Mouse (Mus musculus) lung, adult 2 months (tissue): ENCODE results near the gene Mtrex. TPM values are rescaled to one million over a fixed set of nuclear protein-coding genes. Genes with fewer than 3 reads are reported as not detected.

ENCODE experiments used
- DNase-seq: peaks from one replicate; pipeline ENCODE4 v3.0.0; 2022
- H3K4me1 ChIP-seq: fragments of 200-500 bp; 2 replicates; pipeline ENCODE4 v1.6.1; 2011; ENCODE audit warnings: low read length; ENCODE audit not compliant: control insufficient read depth, insufficient read depth
- H3K4me3 ChIP-seq: fragments of 200-500 bp; replicated peaks from 2 replicates; pipeline ENCODE3; 2011; ENCODE audit warnings: low read depth, mild to moderate bottlenecking, control low read depth, low read length; ENCODE audit errors: extremely low read depth
- CTCF ChIP-seq: fragments of 200-500 bp; IDR thresholded peaks from 2 replicates; pipeline ENCODE4 v1.5.1; 2011; ENCODE audit warnings: mild to moderate bottlenecking, low read length, control low read depth; ENCODE audit not compliant: insufficient read depth
- POLR2A ChIP-seq: fragments of 200-500 bp; IDR thresholded peaks from 2 replicates; pipeline ENCODE4 v1.6.1; 2011; ENCODE audit warnings: low read depth, mild to moderate bottlenecking, control low read depth, low read length, borderline replicate concordance; ENCODE audit errors: extremely low read depth
- WGBS: fragments of 180-500 bp; shearing (Covaris S2); methylation state at CpG from one replicate; pipeline ENCODE4 v1.1.7; 2018; 5-methylcytosine and 5-hydroxymethylcytosine counted together
- polyA plus RNA-seq: library from polyadenylated mRNA; depleted of rRNA; stranded (reverse); fragments of >200 nt; gene quantifications from 2 replicates; pipeline ENCODE4 v1.2.3, GENCODE M21; 2012

Gene Mtrex
- polyA plus RNA-seq, 1 experiment = 8.2 TPM

GRCm38 (mm10) chr13:112857921-112858320 lies 69.3 kb downstream of the Mtrex start:
- Histone ChIP-seq H3K4me3 (no peak overlapping the region), H3K4me1 (no peaks in the 10 kb centered on the region)
- TF ChIP-seq POLR2A (no peak), CTCF (no peak)
- DNase-seq = no peak
- WGBS = 93% methylated on average over 7 of the region's 7 CpGs

- no peak for DNase-seq
- Histone ChIP-seq H3K4me3 (no peak overlapping the region), H3K4me1 (no peaks in the 10 kb centered on the region; the same call in 1 of the 2 replicates)
- TF ChIP-seq CTCF (no peak), POLR2A (no peak)
- 68% methylated on average over 6 of the region's 6 CpGs for WGBS
Measured at GRCm38 (mm10) chr13:112854402-112854801, 72.8 kb downstream of the Mtrex start.

GRCm38 (mm10) chr13:112853710-112854316 lies 73.4 kb downstream of the Mtrex start:
- Histone ChIP-seq H3K4me3 (no peak overlapping the region), H3K4me1 (no peaks in the 10 kb centered on the region; the same call in 1 of the 2 replicates)
- 85% methylated on average over 17 of the region's 17 CpGs for WGBS
- no peak for DNase-seq
- TF ChIP-seq CTCF = no peak
- TF ChIP-seq POLR2A = no peak

- 97% methylated on average over 3 of the region's 3 CpGs for WGBS
- TF ChIP-seq POLR2A = no peak
- no peak for TF ChIP-seq CTCF
- Histone ChIP-seq H3K4me3 (no peak overlapping the region), H3K4me1 (no peaks in the 10 kb centered on the region; the same call in 1 of the 2 replicates)
- DNase-seq = no peak
Measured at GRCm38 (mm10) chr13:112845931-112846330, 81.3 kb downstream of the Mtrex start.

- H3K4me1 ChIP-seq = no peaks in the 10 kb centered on the region; the same call in 1 of the 2 replicates
- H3K4me3 ChIP-seq = no peak overlapping the region
- no peak for DNase-seq
- 79% methylated on average over 16 of the region's 16 CpGs for WGBS
- TF ChIP-seq CTCF = no peak
- no peak for TF ChIP-seq POLR2A
Measured at GRCm38 (mm10) chr13:112840241-112841087, 86.7 kb downstream of the Mtrex start.

GRCm38 (mm10) chr13:112838562-112839232 lies 88.5 kb downstream of the Mtrex start:
- TF ChIP-seq POLR2A = no peak
- 96% methylated on average over 6 of the region's 6 CpGs for WGBS
- Histone ChIP-seq H3K4me1 (peaks cover 4% of the 10 kb centered on the region; the same call in 1 of the 2 replicates), H3K4me3 (no peak overlapping the region)
- DNase-seq = no peak

- Histone ChIP-seq H3K4me1 (peaks cover 4% of the 10 kb centered on the region; the same call in 1 of the 2 replicates), H3K4me3 (no peak overlapping the region)
- no peak for DNase-seq
- 70% methylated on average over 9 of the region's 9 CpGs for WGBS
- TF ChIP-seq POLR2A (no peak), CTCF (no peak)
Measured at GRCm38 (mm10) chr13:112837621-112838155, 89.5 kb downstream of the Mtrex start.

- WGBS = 78% methylated on average over 2 of the region's 2 CpGs
- no peak overlapping the region for H3K4me3 ChIP-seq
- no peak for DNase-seq
- peaks cover 7% of the 10 kb centered on the region; the same call in 1 of the 2 replicates for H3K4me1 ChIP-seq
- TF ChIP-seq POLR2A (no peak), CTCF (no peak)
Measured at GRCm38 (mm10) chr13:112836951-112837350, 90.2 kb downstream of the Mtrex start.

GRCm38 (mm10) chr13:112835113-112835512 lies 92.1 kb downstream of the Mtrex start:
- H3K4me3 ChIP-seq = no peak overlapping the region
- peak; percentile 14 for DNase-seq

GRCm38 (mm10) chr13:112833895-112834263 lies 93.3 kb downstream of the Mtrex start:
- Histone ChIP-seq H3K4me1 (peaks cover 14% of the 10 kb centered on the region), H3K4me3 (no peak overlapping the region)
- 56% methylated on average over 3 of the region's 3 CpGs for WGBS
- no peak for DNase-seq
- TF ChIP-seq POLR2A = no peak
- no peak for TF ChIP-seq CTCF

More at GRCm38 (mm10) chr13:112835113-112835512, 92.1 kb downstream of the Mtrex start:
- TF ChIP-seq CTCF = no peak
- TF ChIP-seq POLR2A = no peak
- peaks cover 14% of the 10 kb centered on the region for H3K4me1 ChIP-seq
- 40% methylated on average over 12 of the region's 12 CpGs for WGBS
